Mouse (Mus musculus) small intestine, adult 2 months (tissue): Measurements from ENCODE around the gene Serpine2. TPM values are rescaled to one million over a fixed set of nuclear protein-coding genes. Genes with fewer than 3 reads are reported as not detected.

Experiments used
- H3K27ac ChIP-seq: fragments of 200-500 bp; 2 replicates; pipeline ENCODE4 v1.5.1; 2012; ENCODE audit warnings: low read depth, low read length, control low read depth, inconsistent platforms; ENCODE audit not compliant: insufficient read depth
- H3K27me3 ChIP-seq: fragments of 200-500 bp; 2 replicates; pipeline ENCODE4 v1.6.1; 2012; ENCODE audit warnings: mild to moderate bottlenecking, moderate library complexity, low read length, inconsistent platforms; ENCODE audit not compliant: control insufficient read depth, insufficient read depth
- H3K36me3 ChIP-seq: fragments of 200-500 bp; 2 replicates; pipeline ENCODE4 v1.6.1; 2012; ENCODE audit warnings: mild to moderate bottlenecking, low read length, control low read depth, inconsistent platforms; ENCODE audit not compliant: control insufficient read depth, insufficient read depth
- H3K4me1 ChIP-seq: fragments of 200-500 bp; 2 replicates; pipeline ENCODE4 v1.6.1; 2012; ENCODE audit warnings: low read length, inconsistent platforms, mixed read lengths; ENCODE audit not compliant: control insufficient read depth, insufficient read depth, insufficient read length
- H3K4me3 ChIP-seq: fragments of 200-500 bp; 2 replicates; pipeline ENCODE4 v1.5.1; 2012; ENCODE audit warnings: low read depth, mild to moderate bottlenecking, control low read depth, inconsistent platforms, low read length, moderate library complexity
- CTCF ChIP-seq: fragments of 200-500 bp; IDR thresholded peaks from 2 replicates; pipeline ENCODE4 v1.5.1; 2012; ENCODE audit warnings: low read depth, mild to moderate bottlenecking, control low read depth, inconsistent platforms, low read length, moderate library complexity, mixed read lengths; ENCODE audit not compliant: insufficient replicate concordance, insufficient read length; ENCODE audit errors: extremely low read depth
- POLR2A ChIP-seq: fragments of 200-500 bp; IDR thresholded peaks from 2 replicates; pipeline ENCODE4 v1.6.1; 2012; ENCODE audit warnings: low read depth, mild to moderate bottlenecking, control low read depth, inconsistent platforms, low read length, moderate library complexity
- WGBS: fragments of 180-500 bp; shearing (Covaris S2); methylation state at CpG from one replicate; pipeline ENCODE4 v1.1.7; 2018; 5-methylcytosine and 5-hydroxymethylcytosine counted together
- polyA plus RNA-seq: library from polyadenylated mRNA; depleted of rRNA; stranded (reverse); fragments of >200 nt; gene quantifications from 2 replicates; pipeline ENCODE4 v1.2.3, GENCODE M21; 2012

The Serpine2 gene
- polyA plus RNA-seq, 1 experiment = 2.2 TPM

GRCm38 (mm10) chr1:79809447-79809846 is 51.5 kb downstream of the Serpine2 start:
- 76% methylated on average over 3 of the region's 3 CpGs for WGBS
- H3K4me1 ChIP-seq = no peaks in the 10 kb centered on the region
- no peak for TF ChIP-seq CTCF
- TF ChIP-seq POLR2A = no peak
- H3K36me3 ChIP-seq = no peaks in the 10 kb centered on the region
- H3K27ac ChIP-seq = no peak overlapping the region
- H3K27me3 ChIP-seq = no peaks in the 10 kb centered on the region
- H3K4me3 ChIP-seq = no peak overlapping the region

- Histone ChIP-seq H3K27ac (no peak overlapping the region), H3K27me3 (no peaks in the 10 kb centered on the region), H3K4me3 (no peak overlapping the region), H3K4me1 (no peaks in the 10 kb centered on the region), H3K36me3 (no peaks in the 10 kb centered on the region)
- WGBS = 54% methylated on average over 5 of the region's 5 CpGs
- TF ChIP-seq CTCF = no peak
- TF ChIP-seq POLR2A = no peak
Observed at GRCm38 (mm10) chr1:79806865-79807264, 54.1 kb downstream of the Serpine2 start.

- H3K36me3 ChIP-seq = no peaks in the 10 kb centered on the region
- H3K27ac ChIP-seq = no peak overlapping the region
- H3K27me3 ChIP-seq = no peaks in the 10 kb centered on the region
- no peak for TF ChIP-seq CTCF
- no peak for TF ChIP-seq POLR2A
- H3K4me3 ChIP-seq = no peak overlapping the region
- no peaks in the 10 kb centered on the region for H3K4me1 ChIP-seq
- 79% methylated on average over 7 of the region's 7 CpGs for WGBS
Observed at GRCm38 (mm10) chr1:79803614-79804013, 57.4 kb downstream of the Serpine2 start.

GRCm38 (mm10) chr1:79802858-79803427 is 58.0 kb downstream of the Serpine2 start:
- WGBS = 92% methylated on average over 11 of the region's 11 CpGs
- no peaks in the 10 kb centered on the region for H3K36me3 ChIP-seq
- no peak overlapping the region for H3K27ac ChIP-seq
- no peaks in the 10 kb centered on the region for H3K4me1 ChIP-seq
- H3K4me3 ChIP-seq = no peak overlapping the region
- no peak for TF ChIP-seq CTCF
- TF ChIP-seq POLR2A = no peak
- H3K27me3 ChIP-seq = no peaks in the 10 kb centered on the region

GRCm38 (mm10) chr1:79797084-79797483 is 63.9 kb downstream of the Serpine2 start:
- H3K4me1 ChIP-seq = no peaks in the 10 kb centered on the region
- 86% methylated on average over 3 of the region's 3 CpGs for WGBS
- no peak for TF ChIP-seq POLR2A
- TF ChIP-seq CTCF = no peak
- no peaks in the 10 kb centered on the region for H3K27me3 ChIP-seq
- H3K36me3 ChIP-seq = no peaks in the 10 kb centered on the region
- no peak overlapping the region for H3K27ac ChIP-seq
- H3K4me3 ChIP-seq = no peak overlapping the region

GRCm38 (mm10) chr1:79786267-79786927 is 74.6 kb downstream of the Serpine2 start:
- Histone ChIP-seq H3K4me3 (no peak overlapping the region), H3K27me3 (no peaks in the 10 kb centered on the region), H3K27ac (no peak overlapping the region), H3K36me3 (peaks cover 11% of the 10 kb centered on the region), H3K4me1 (no peaks in the 10 kb centered on the region)
- TF ChIP-seq CTCF (no peak), POLR2A (no peak)
- WGBS = 60% methylated on average over 7 of the region's 7 CpGs

GRCm38 (mm10) chr1:79782433-79782832 is 78.5 kb downstream of the Serpine2 start:
- TF ChIP-seq CTCF (no peak), POLR2A (no peak)

More at GRCm38 (mm10) chr1:79782433-79782832, 78.5 kb downstream of the Serpine2 start:
- H3K4me1 ChIP-seq = no peaks in the 10 kb centered on the region
- H3K4me3 ChIP-seq = no peak overlapping the region
- H3K27ac ChIP-seq = no peak overlapping the region
- no peaks in the 10 kb centered on the region for H3K27me3 ChIP-seq
- WGBS = 88% methylated on average over 3 of the region's 3 CpGs
- peaks cover 38% of the 10 kb centered on the region for H3K36me3 ChIP-seq
